Mouse (Mus musculus): ENCODE results near the gene Hip1r. TPM values are rescaled to one million over a fixed set of nuclear protein-coding genes. Genes with fewer than 3 reads are reported as not detected.

Gene Hip1r
- polyA plus RNA-seq, 1 experiment from 2014 or later: 8.4 TPM

- Histone ChIP-seq H3K4me3 (no peak overlapping the region), H3K36me3 (no peaks in the 10 kb centered on the region), H3K9me3 (no peaks in the 10 kb centered on the region), H3K27me3 (ENCODE audit: insufficient read depth, poor library complexity, severe bottlenecking) (peaks cover 41% of the 10 kb centered on the region), H3K27ac (no peak overlapping the region), H3K4me1 (peaks cover 50% of the 10 kb centered on the region)
- no peak for DNase-seq (ENCODE audit: low spot score)
- 69% methylated on average over 5 of the region's 5 CpGs for WGBS
These were observed 4.7 kb downstream of the Hip1r start for GRCm38 (mm10) chr5:123978131-123978530.

DNA sequence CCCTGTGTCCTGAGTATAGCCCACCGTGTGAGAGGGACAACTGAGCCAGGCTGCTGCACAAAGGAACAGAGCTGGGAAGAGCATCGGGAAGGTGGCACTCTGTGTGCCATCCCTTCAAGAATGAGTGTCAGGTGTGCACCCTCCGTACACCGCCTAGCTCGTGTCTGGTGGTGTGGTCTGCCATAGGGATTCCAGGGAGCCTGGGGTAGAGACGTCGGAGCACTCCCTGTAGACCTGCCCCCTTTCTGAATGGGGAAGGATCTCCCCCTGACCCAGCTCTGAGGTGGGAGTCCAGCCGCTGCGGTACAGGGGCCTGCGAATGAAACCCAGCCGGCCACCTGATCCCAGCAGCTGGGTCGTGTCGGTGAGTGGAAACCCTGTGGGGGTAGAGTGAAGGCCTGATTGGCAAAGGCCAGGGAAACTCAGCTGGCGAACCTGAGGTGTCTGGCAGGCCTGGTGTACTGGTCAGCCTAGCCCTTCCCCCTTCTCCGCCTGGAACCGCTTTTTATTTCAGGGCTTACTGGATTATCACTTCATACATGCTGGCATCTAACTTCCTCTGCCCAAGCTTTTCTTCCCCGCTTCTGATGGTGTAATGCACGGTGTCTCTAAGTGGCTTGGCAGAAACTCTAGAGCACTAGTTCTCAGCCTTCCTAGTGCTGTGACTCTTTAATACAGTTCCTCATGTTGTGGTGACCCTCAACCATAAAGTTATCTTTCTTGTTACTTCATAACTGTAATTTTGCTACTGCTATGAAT lies 6.0 kb downstream of the Hip1r start:
- Histone ChIP-seq H3K27me3 (ENCODE audit: insufficient read depth, poor library complexity, severe bottlenecking) (peaks cover 35% of the 10 kb centered on the region), H3K9me3 (no peaks in the 10 kb centered on the region), H3K27ac (no peak overlapping the region; the same call in 1 of the 2 replicates), H3K4me1 (peaks cover 46% of the 10 kb centered on the region), H3K4me3 (no peak overlapping the region), H3K36me3 (no peaks in the 10 kb centered on the region)
- DNase-seq (ENCODE audit: low spot score): no peak
- 80% methylated on average over 18 of the region's 18 CpGs for WGBS

- Histone ChIP-seq H3K27me3 (ENCODE audit: insufficient read depth, poor library complexity, severe bottlenecking) (peaks cover 29% of the 10 kb centered on the region), H3K27ac (no peak overlapping the region), H3K36me3 (no peaks in the 10 kb centered on the region), H3K4me1 (peaks cover 46% of the 10 kb centered on the region), H3K4me3 (no peak overlapping the region), H3K9me3 (no peaks in the 10 kb centered on the region)
- no peak for DNase-seq (ENCODE audit: low spot score)
- WGBS: 42% methylated on average over 4 of the region's 4 CpGs
These were observed 6.5 kb downstream of the Hip1r start for GRCm38 (mm10) chr5:123979980-123980369.

DNA sequence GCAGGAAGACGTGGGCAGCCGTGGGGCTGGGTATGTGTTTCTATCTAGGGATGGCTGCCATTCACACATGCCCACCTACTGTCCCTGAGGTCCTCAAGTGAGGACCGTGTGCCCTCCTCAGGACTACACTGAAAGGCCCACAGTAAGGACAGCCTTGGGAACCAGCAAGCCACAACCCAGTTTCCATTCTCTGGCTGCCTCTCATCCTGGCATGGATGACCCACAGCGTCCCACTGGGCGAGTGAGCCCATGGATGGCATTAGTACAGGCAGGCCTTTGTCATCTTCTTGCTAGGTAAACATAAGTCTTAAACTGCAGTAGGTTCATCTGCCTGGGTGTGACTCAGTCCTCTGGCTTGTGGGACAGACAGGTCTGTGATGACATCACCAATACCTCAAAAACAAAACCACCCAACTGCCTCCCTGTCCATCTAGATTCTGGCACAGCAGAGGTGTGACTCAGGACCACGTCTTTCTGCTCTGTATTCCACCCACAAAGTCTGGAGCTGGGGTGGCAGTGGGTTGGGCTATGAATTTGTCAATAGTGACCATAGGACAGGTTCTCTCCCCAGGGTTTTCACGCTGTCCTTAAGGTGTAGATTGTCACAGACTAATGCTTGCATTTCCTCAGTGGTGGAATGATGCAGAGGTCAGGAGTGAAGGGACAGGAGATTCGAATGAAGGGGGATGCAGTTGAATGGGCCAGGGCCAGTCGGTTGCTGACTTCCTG lies 7.3 kb downstream of the Hip1r start:
- Histone ChIP-seq H3K4me1 (peaks cover 49% of the 10 kb centered on the region), H3K4me3 (no peak overlapping the region), H3K27me3 (ENCODE audit: insufficient read depth, poor library complexity, severe bottlenecking) (peaks cover 22% of the 10 kb centered on the region), H3K9me3 (no peaks in the 10 kb centered on the region), H3K36me3 (no peaks in the 10 kb centered on the region), H3K27ac (no peak overlapping the region)
- WGBS: 78% methylated on average over 9 of the region's 9 CpGs
- no peak for DNase-seq (ENCODE audit: low spot score)

- H3K27ac ChIP-seq: no peak overlapping the region
- peaks cover 51% of the 10 kb centered on the region for H3K4me1 ChIP-seq
- DNase-seq (ENCODE audit: low spot score): no peak
- H3K9me3 ChIP-seq: no peaks in the 10 kb centered on the region
- H3K4me3 ChIP-seq: no peak overlapping the region
- whole genome bisulfite sequencing: 75% methylated on average over 6 of the region's 6 CpGs
- H3K36me3 ChIP-seq: no peaks in the 10 kb centered on the region
- peaks cover 17% of the 10 kb centered on the region for H3K27me3 ChIP-seq (ENCODE audit: insufficient read depth, poor library complexity, severe bottlenecking)
These were observed 7.8 kb downstream of the Hip1r start for GRCm38 (mm10) chr5:123981250-123981554.

DNA sequence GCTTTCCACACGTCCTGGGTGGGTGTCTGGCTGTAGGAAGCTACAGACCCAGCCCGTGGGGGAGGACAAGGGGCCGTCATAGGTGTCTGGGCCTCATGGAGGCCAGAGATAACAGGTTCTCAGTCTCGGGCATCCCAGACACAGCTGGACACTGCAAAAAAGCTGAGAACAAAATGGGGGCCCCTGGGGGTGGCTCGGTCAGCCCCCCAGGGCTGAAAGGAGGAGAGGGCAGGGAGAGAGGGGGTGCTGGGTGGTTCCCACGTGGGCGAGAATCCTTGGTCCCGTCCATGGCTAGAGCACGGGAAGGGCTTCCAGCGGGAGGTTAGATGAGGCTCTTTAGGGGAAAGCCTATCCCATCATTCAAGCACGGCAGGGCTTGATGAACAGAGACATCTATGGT lies 9.4 kb downstream of the Hip1r start:
- 77% methylated on average over 11 of the region's 11 CpGs for WGBS
- H3K4me1 ChIP-seq: peaks cover 51% of the 10 kb centered on the region

DNA sequence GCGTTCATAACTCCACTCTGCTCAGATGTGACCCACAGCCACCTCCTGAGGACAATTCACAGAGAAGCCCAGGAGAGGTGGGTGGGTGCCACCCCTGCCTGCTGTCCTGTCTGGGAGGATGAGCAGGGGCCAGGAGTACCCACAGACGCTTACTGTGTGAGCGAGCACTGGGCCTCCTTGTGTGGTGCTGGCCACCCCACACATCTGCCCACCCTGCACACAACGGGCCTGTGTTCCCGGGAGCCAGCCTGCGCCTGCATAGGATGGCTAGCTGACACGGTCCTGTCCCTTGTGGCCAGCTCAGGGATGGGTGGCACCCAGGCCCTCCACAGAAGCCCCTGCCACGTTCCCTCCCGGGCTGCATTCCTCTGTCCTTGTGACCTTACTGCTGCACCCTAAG lies 12.0 kb downstream of the Hip1r start:
- WGBS: 77% methylated on average over 9 of the region's 9 CpGs

More for the DNA sequence above, 9.4 kb downstream of the Hip1r start:
- H3K36me3 ChIP-seq: no peaks in the 10 kb centered on the region
- no peak for DNase-seq (ENCODE audit: low spot score)
- no peak overlapping the region for H3K27ac ChIP-seq
- peaks cover 8% of the 10 kb centered on the region; the same call in 1 of the 2 replicates for H3K27me3 ChIP-seq (ENCODE audit: insufficient read depth, poor library complexity, severe bottlenecking)
- no peak overlapping the region for H3K4me3 ChIP-seq
- no peaks in the 10 kb centered on the region for H3K9me3 ChIP-seq

GRCm38 (mm10) chr5:123986925-123987324 lies 13.5 kb downstream of the Hip1r start:
- DNase-seq (ENCODE audit: low spot score): no peak
- WGBS: 53% methylated on average over 2 of the region's 2 CpGs
- peaks cover 8% of the 10 kb centered on the region; the same call in 1 of the 2 replicates for H3K27me3 ChIP-seq (ENCODE audit: insufficient read depth, poor library complexity, severe bottlenecking)
- no peak overlapping the region for H3K4me3 ChIP-seq
- no peaks in the 10 kb centered on the region for H3K9me3 ChIP-seq
- 0 out of 2 replicates have a peak, but pooled peaks cover 4% of the 10 kb centered on the region for H3K36me3 ChIP-seq
- H3K27ac ChIP-seq: no peak overlapping the region
- H3K4me1 ChIP-seq: peaks cover 70% of the 10 kb centered on the region

More for the DNA sequence above, 12.0 kb downstream of the Hip1r start:
- Histone ChIP-seq H3K27ac (peak overlapping the region; percentile 63), H3K27me3 (ENCODE audit: insufficient read depth, poor library complexity, severe bottlenecking) (peaks cover 8% of the 10 kb centered on the region; the same call in 1 of the 2 replicates), H3K36me3 (no peaks in the 10 kb centered on the region), H3K4me1 (peaks cover 58% of the 10 kb centered on the region), H3K9me3 (no peaks in the 10 kb centered on the region), H3K4me3 (no peak overlapping the region)
- DNase-seq (ENCODE audit: low spot score): no peak

GRCm38 (mm10) chr5:123987511-123987910 lies 14.1 kb downstream of the Hip1r start:
- Histone ChIP-seq H3K27ac (no peak overlapping the region), H3K9me3 (no peaks in the 10 kb centered on the region), H3K4me1 (peaks cover 70% of the 10 kb centered on the region), H3K4me3 (no peak overlapping the region), H3K27me3 (ENCODE audit: insufficient read depth, poor library complexity, severe bottlenecking) (peaks cover 8% of the 10 kb centered on the region; the same call in 1 of the 2 replicates), H3K36me3 (0 out of 2 replicates have a peak, but pooled peaks cover 4% of the 10 kb centered on the region)
- 76% methylated on average over 4 of the region's 4 CpGs for WGBS
- no peak for DNase-seq (ENCODE audit: low spot score)

- H3K4me3 ChIP-seq: no peak overlapping the region
- H3K27ac ChIP-seq: no peak overlapping the region
- peaks cover 66% of the 10 kb centered on the region for H3K4me1 ChIP-seq
- H3K9me3 ChIP-seq: no peaks in the 10 kb centered on the region
- WGBS: 78% methylated on average over 20 of the region's 20 CpGs
- no peak for DNase-seq (ENCODE audit: low spot score)
- H3K27me3 ChIP-seq (ENCODE audit: insufficient read depth, poor library complexity, severe bottlenecking): no peaks in the 10 kb centered on the region; the same call in 1 of the 2 replicates
- 0 out of 2 replicates have a peak, but pooled peaks cover 4% of the 10 kb centered on the region for H3K36me3 ChIP-seq
These were observed 16.8 kb downstream of the Hip1r start for GRCm38 (mm10) chr5:123989941-123990885.

GRCm38 (mm10) chr5:123991321-123991720 lies 17.9 kb downstream of the Hip1r start:
- DNase-seq (ENCODE audit: low spot score): no peak
- 78% methylated on average over 6 of the region's 6 CpGs for WGBS
- Histone ChIP-seq H3K9me3 (no peaks in the 10 kb centered on the region), H3K4me1 (peaks cover 64% of the 10 kb centered on the region), H3K36me3 (peaks cover 4% of the 10 kb centered on the region; the same call in 1 of the 2 replicates), H3K27me3 (ENCODE audit: insufficient read depth, poor library complexity, severe bottlenecking) (no peaks in the 10 kb centered on the region; the same call in 1 of the 2 replicates), H3K27ac (peak overlapping the region; percentile 70), H3K4me3 (no peak overlapping the region)

DNA sequence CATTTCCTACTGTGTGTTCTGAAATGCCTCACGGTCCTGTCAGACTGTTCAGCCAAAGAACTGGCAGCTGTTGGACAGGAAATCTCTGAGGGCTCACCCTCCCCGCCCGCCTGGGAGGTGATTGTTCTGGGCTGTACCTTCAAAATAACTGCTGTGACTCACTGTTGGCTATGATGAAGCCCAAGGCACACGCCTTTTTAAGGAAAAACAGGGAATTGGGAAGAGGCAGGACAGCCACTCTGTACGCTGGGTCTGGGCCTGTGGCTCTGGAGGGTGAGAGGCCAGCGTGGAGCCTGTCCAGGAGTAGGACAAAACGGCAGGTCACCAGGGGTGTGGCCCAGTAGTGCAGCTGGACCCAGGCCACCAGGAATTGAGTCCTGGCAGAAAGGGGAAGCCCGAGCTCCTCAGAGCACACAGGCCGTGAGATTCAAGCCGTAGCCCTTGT lies 18.8 kb downstream of the Hip1r start:
- 67% methylated on average over 10 of the region's 10 CpGs for WGBS
- Histone ChIP-seq H3K36me3 (peaks cover 4% of the 10 kb centered on the region; the same call in 1 of the 2 replicates), H3K9me3 (no peaks in the 10 kb centered on the region), H3K4me1 (peaks cover 68% of the 10 kb centered on the region), H3K4me3 (no peak overlapping the region), H3K27ac (peak overlapping the region; percentile 70; the same call in 1 of the 2 replicates), H3K27me3 (ENCODE audit: insufficient read depth, poor library complexity, severe bottlenecking) (peaks cover 2% of the 10 kb centered on the region; the same call in 1 of the 2 replicates)
- DNase-seq (ENCODE audit: low spot score): no peak
